Mouse (Mus musculus): ENCODE results near the gene Esrrg. TPM values are rescaled to one million over a fixed set of nuclear protein-coding genes. Genes with fewer than 3 reads are reported as not detected.

The Esrrg gene
- polyA plus RNA-seq, 1 experiment = 42.5 TPM

DNA sequence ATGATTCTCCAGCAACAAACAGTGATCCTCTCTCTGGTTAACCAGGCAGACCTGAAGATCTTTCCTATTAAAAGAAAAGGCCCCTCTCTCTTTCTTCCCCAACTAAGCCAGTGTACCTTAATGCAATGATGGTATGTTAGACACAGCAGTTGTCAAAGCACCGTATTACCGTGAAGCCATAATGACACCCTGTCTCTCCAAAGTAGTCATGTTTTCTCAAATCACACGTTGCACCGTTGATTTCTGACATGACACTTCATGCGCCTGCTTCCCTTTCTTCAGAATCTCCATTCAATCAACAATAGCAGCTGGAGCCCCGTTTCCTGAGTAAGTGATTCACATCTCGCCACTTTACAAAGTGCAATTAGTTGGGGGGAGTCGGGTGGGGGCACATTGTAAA lies 427.4 kb downstream of the Esrrg start:
- no peak for TF ChIP-seq POLR2A (IDR thresholded peaks at IDR 0.05; ENCODE audit: borderline replicate concordance, insufficient read depth, low read length)
- TF ChIP-seq CTCF (IDR thresholded peaks at IDR 0.05; ENCODE audit: borderline replicate concordance, insufficient read depth, low read depth, low read length) = no peak

DNA sequence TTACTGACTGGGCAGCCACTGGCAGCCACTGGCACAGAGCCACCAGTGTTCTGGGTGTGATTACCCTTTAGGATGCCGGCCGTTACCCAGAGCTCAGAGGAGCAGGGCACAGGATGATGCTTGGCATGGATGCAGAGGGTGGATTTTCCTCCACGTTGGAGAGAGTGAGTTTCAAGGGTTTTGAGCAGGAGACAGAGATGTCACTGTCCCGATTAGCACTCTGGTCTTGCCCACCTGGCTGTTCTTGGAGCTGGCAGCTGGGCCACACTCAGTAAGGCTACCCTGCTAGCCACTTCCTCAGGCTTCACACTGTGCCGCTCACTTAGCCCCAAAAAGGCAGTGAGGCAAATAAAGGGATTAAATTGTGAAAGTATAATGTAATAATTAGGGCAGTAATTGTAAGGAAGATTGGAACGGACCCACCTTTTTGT lies 438.1 kb downstream of the Esrrg start:
- H3K4me3 ChIP-seq (replicated peaks; ENCODE audit: insufficient read depth, low read depth, low read length) = no peak overlapping the region
- no peaks in the 10 kb centered on the region for H3K27me3 ChIP-seq (ENCODE audit: control insufficient read depth, insufficient read depth, low read length)
- peak; percentile 33 to 49 for DNase-seq
- no peak overlapping the region for H3K27ac ChIP-seq (ENCODE audit: insufficient read depth, low read length)
- no peak for TF ChIP-seq CTCF (IDR thresholded peaks at IDR 0.05; ENCODE audit: borderline replicate concordance, insufficient read depth, low read depth, low read length)
- TF ChIP-seq POLR2A (IDR thresholded peaks at IDR 0.05; ENCODE audit: borderline replicate concordance, insufficient read depth, low read length) = no peak
- H3K4me1 ChIP-seq (ENCODE audit: control insufficient read depth, insufficient read depth, low read length) = peaks cover 3% of the 10 kb centered on the region; the same call in 1 of the 2 replicates
- WGBS = 20% methylated on average over 6 of the region's 6 CpGs

More for the DNA sequence above, 427.4 kb downstream of the Esrrg start:
- 81% methylated on average over 8 of the region's 8 CpGs for WGBS
- H3K27me3 ChIP-seq (ENCODE audit: control insufficient read depth, insufficient read depth, low read length) = no peaks in the 10 kb centered on the region
- H3K4me3 ChIP-seq (replicated peaks; ENCODE audit: insufficient read depth, low read depth, low read length) = no peak overlapping the region
- no peak for DNase-seq
- H3K27ac ChIP-seq (ENCODE audit: insufficient read depth, low read length) = no peak overlapping the region
- peaks cover 4% of the 10 kb centered on the region for H3K4me1 ChIP-seq (ENCODE audit: control insufficient read depth, insufficient read depth, low read length)

DNA sequence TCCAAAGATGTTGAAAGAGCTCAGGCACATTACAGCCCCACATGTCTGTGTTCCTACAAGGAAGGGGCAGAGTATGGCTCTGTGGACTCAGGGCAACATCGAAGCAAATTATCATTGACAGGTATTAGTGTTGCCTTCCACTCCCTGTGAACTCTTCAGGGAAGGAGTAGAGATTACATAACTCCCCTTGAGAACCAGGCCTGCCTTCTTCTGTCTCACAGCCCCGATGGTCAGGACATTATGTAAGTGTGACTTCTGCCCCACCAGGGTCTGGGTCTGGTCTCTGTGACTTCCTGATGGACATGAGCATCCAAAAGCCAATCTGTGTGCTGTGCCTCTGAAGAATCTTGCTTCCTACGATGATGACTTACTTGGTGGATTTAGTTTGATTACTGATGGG lies 438.6 kb downstream of the Esrrg start:
- Histone ChIP-seq H3K27ac (ENCODE audit: insufficient read depth, low read length) (no peak overlapping the region), H3K4me3 (replicated peaks; ENCODE audit: insufficient read depth, low read depth, low read length) (no peak overlapping the region), H3K4me1 (ENCODE audit: control insufficient read depth, insufficient read depth, low read length) (peaks cover 3% of the 10 kb centered on the region; the same call in 1 of the 2 replicates), H3K27me3 (ENCODE audit: control insufficient read depth, insufficient read depth, low read length) (no peaks in the 10 kb centered on the region)
- 52% methylated on average over 3 of the region's 3 CpGs for WGBS
- DNase-seq = no peak
- TF ChIP-seq CTCF (IDR thresholded peaks at IDR 0.05; ENCODE audit: borderline replicate concordance, insufficient read depth, low read depth, low read length) (no peak), POLR2A (IDR thresholded peaks at IDR 0.05; ENCODE audit: borderline replicate concordance, insufficient read depth, low read length) (no peak)

- no peak for DNase-seq
- Histone ChIP-seq H3K4me3 (replicated peaks; ENCODE audit: insufficient read depth, low read depth, low read length) (no peak overlapping the region), H3K27ac (ENCODE audit: insufficient read depth, low read length) (no peak overlapping the region), H3K27me3 (ENCODE audit: control insufficient read depth, insufficient read depth, low read length) (no peaks in the 10 kb centered on the region), H3K4me1 (ENCODE audit: control insufficient read depth, insufficient read depth, low read length) (no peaks in the 10 kb centered on the region)
- TF ChIP-seq POLR2A (IDR thresholded peaks at IDR 0.05; ENCODE audit: borderline replicate concordance, insufficient read depth, low read length) (no peak), CTCF (IDR thresholded peaks at IDR 0.05; ENCODE audit: borderline replicate concordance, insufficient read depth, low read depth, low read length) (no peak)
- WGBS = 73% methylated on average over 3 of the region's 3 CpGs
These were observed 447.3 kb downstream of the Esrrg start for GRCm38 (mm10) chr1:188055888-188056287.

DNA sequence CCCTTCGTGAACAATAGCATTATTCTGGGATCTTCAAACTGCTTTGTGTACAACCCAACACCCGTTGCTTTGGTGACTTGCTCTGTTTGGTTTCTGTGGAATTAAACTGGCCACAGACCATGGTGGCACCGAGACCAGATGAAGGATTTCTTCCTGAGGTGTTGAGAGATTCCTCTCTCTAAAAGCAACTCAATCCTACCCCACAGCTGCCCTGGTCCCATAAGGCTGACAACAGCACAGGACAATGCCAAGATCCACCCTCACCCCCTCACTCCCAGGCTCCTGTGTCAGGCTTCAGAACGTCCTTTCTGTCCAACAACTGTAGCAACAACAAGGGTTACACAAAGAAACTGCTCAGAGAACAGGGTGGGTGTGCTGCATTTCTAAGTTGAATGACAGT lies 449.3 kb downstream of the Esrrg start:
- DNase-seq = no peak
- H3K4me3 ChIP-seq (replicated peaks; ENCODE audit: insufficient read depth, low read depth, low read length) = no peak overlapping the region
- 72% methylated on average over 4 of the region's 4 CpGs for WGBS
- TF ChIP-seq POLR2A (IDR thresholded peaks at IDR 0.05; ENCODE audit: borderline replicate concordance, insufficient read depth, low read length) = no peak
- no peak for TF ChIP-seq CTCF (IDR thresholded peaks at IDR 0.05; ENCODE audit: borderline replicate concordance, insufficient read depth, low read depth, low read length)
- no peaks in the 10 kb centered on the region for H3K4me1 ChIP-seq (ENCODE audit: control insufficient read depth, insufficient read depth, low read length)
- no peaks in the 10 kb centered on the region for H3K27me3 ChIP-seq (ENCODE audit: control insufficient read depth, insufficient read depth, low read length)
- H3K27ac ChIP-seq (ENCODE audit: insufficient read depth, low read length) = no peak overlapping the region

DNA sequence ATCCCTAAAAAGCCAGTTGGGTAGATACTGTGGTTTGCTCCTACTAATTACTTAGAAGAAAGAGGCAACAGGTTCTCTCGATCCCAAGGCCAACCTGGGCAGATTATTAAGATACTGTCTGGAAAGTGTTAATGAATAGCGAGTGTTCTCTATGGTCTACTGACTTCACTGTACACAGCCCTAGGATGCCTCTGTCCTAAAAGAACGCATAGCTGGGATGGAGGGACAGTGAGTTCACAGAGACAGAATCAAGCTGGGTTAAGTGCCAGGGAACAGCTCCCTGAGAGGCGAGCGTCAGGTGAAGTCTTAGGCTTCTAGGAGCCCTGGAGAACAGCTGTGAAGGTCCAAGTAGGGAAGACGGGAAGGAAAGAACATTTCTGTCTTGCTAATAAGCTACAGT lies 450.4 kb downstream of the Esrrg start:
- WGBS = 84% methylated on average over 6 of the region's 6 CpGs
- Histone ChIP-seq H3K27ac (ENCODE audit: insufficient read depth, low read length) (no peak overlapping the region), H3K4me1 (ENCODE audit: control insufficient read depth, insufficient read depth, low read length) (no peaks in the 10 kb centered on the region), H3K27me3 (ENCODE audit: control insufficient read depth, insufficient read depth, low read length) (no peaks in the 10 kb centered on the region), H3K4me3 (replicated peaks; ENCODE audit: insufficient read depth, low read depth, low read length) (no peak overlapping the region)
- DNase-seq = no peak
- no peak for TF ChIP-seq POLR2A (IDR thresholded peaks at IDR 0.05; ENCODE audit: borderline replicate concordance, insufficient read depth, low read length)
- no peak for TF ChIP-seq CTCF (IDR thresholded peaks at IDR 0.05; ENCODE audit: borderline replicate concordance, insufficient read depth, low read depth, low read length)

DNA sequence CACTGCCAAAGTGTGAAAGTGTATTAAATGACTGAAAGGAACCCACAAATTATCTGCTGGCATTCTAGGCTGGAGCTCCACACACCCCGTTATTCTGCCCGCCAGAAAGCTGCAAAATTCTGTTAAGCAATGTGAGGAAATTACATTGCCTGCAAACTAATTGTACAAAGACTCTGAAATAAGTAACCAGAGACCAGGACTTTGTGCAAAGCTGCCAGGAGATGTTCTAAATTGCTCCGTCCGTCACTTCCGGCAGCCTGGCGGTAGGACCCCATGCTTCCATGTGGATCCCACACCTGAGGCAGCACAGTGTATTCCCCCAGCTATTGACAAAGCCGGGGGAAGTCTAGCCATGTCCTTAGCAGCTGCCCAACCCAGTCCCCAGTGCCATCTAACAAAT lies 451.9 kb downstream of the Esrrg start:
- no peak for TF ChIP-seq POLR2A (IDR thresholded peaks at IDR 0.05; ENCODE audit: borderline replicate concordance, insufficient read depth, low read length)
- no peak for TF ChIP-seq CTCF (IDR thresholded peaks at IDR 0.05; ENCODE audit: borderline replicate concordance, insufficient read depth, low read depth, low read length)
- 94% methylated on average over 7 of the region's 7 CpGs for WGBS
- Histone ChIP-seq H3K27ac (ENCODE audit: insufficient read depth, low read length) (no peak overlapping the region), H3K4me1 (ENCODE audit: control insufficient read depth, insufficient read depth, low read length) (no peaks in the 10 kb centered on the region), H3K27me3 (ENCODE audit: control insufficient read depth, insufficient read depth, low read length) (no peaks in the 10 kb centered on the region), H3K4me3 (replicated peaks; ENCODE audit: insufficient read depth, low read depth, low read length) (no peak overlapping the region)
- DNase-seq = no peak

DNA sequence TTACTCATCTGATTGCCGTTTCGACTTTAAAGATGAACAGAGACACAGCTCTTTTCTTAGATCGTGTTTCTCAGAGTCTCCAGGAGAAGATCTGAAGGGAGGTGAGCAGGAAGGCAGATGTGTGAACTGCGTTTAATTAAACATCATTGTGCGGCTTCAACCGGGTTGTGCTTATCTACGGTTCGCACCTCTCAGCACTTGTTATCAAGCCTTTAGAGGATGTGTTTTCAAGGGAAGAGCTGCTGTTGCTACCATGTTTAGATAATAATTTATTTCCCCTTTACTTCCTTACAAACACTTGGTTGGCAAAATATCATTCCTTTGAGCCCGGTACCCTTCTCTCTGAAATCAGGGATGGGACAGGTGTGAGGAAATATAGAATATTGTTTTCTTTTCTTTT lies 460.2 kb downstream of the Esrrg start:
- DNase-seq = no peak
- TF ChIP-seq CTCF (IDR thresholded peaks at IDR 0.05; ENCODE audit: borderline replicate concordance, insufficient read depth, low read depth, low read length) = no peak
- Histone ChIP-seq H3K27ac (ENCODE audit: insufficient read depth, low read length) (no peak overlapping the region), H3K4me3 (replicated peaks; ENCODE audit: insufficient read depth, low read depth, low read length) (no peak overlapping the region), H3K4me1 (ENCODE audit: control insufficient read depth, insufficient read depth, low read length) (no peaks in the 10 kb centered on the region), H3K27me3 (ENCODE audit: control insufficient read depth, insufficient read depth, low read length) (no peaks in the 10 kb centered on the region)
- 94% methylated on average over 9 of the region's 9 CpGs for WGBS

Measured in cerebellum, adult 2 months (tissue).